Mouse (Mus musculus) heart, adult 2 months (tissue): Measurements from ENCODE around the gene Inpp5k. TPM values are rescaled to one million over a fixed set of nuclear protein-coding genes. Genes with fewer than 3 reads are reported as not detected.

Source experiments
- DNase-seq, 2 experiments: peaks; one replicate each; pipeline ENCODE4 v3.0.0; 2021
- H3K27ac ChIP-seq: fragments of 200-600 bp; 2 replicates; pipeline ENCODE4 v1.8.1; 2022
- H3K27me3 ChIP-seq: fragments of 200-500 bp; 2 replicates; pipeline ENCODE4 v1.6.1; 2012; ENCODE audit warnings: mild to moderate bottlenecking, low read length, inconsistent platforms, mixed read lengths; ENCODE audit not compliant: control insufficient read depth, insufficient read depth
- H3K36me3 ChIP-seq: fragments of 200-500 bp; 2 replicates; pipeline ENCODE4 v1.6.1; 2012; ENCODE audit warnings: low read length, inconsistent platforms; ENCODE audit not compliant: control insufficient read depth, insufficient read depth
- H3K4me1 ChIP-seq: fragments of 200-500 bp; 2 replicates; pipeline ENCODE4 v1.6.1; 2011; ENCODE audit warnings: low read length; ENCODE audit not compliant: control insufficient read depth, insufficient read depth
- H3K4me3 ChIP-seq: fragments of 200-600 bp; 2 replicates; pipeline ENCODE4 v1.8.1; 2022
- H3K79me2 ChIP-seq: fragments of 200-500 bp; replicated peaks from 2 replicates; pipeline ENCODE4 v1.6.1; 2012; ENCODE audit warnings: mild to moderate bottlenecking, inconsistent platforms, low read length, moderate library complexity, mixed read lengths; ENCODE audit not compliant: control insufficient read depth, insufficient read depth
- H3K9ac ChIP-seq: fragments of 200-500 bp; 2 replicates; pipeline ENCODE4 v1.6.1; 2012; ENCODE audit warnings: low read depth, mild to moderate bottlenecking, control low read depth, inconsistent platforms, low read length, mixed read lengths
- CTCF ChIP-seq: fragments of 200-600 bp; IDR thresholded peaks from 2 replicates; pipeline ENCODE4 v1.8.1; 2022; ENCODE audit warnings: antibody characterized with exemption, mild to moderate bottlenecking, moderate library complexity
- EP300 ChIP-seq: fragments of 200-500 bp; IDR thresholded peaks from 2 replicates; pipeline ENCODE4 v1.6.1; 2011; ENCODE audit warnings: low read depth, low read length, control low read depth; ENCODE audit not compliant: insufficient read depth
- POLR2A ChIP-seq: fragments of 200-500 bp; IDR thresholded peaks from 2 replicates; pipeline ENCODE4 v1.6.1; 2011; ENCODE audit warnings: mild to moderate bottlenecking, low read depth, low read length, control low read depth; ENCODE audit not compliant: insufficient read depth
- WGBS: fragments of 180-500 bp; shearing (Covaris S2); methylation state at CpG from one replicate; pipeline ENCODE4 v1.1.7; 2018; 5-methylcytosine and 5-hydroxymethylcytosine counted together
- intact Hi-C: fragments of 180-260 bp; cut with DNase I; formaldehyde crosslinking; loops from one replicate; pipeline ENCODE4 v1.15.1; 2025
- polyA plus RNA-seq: library from polyadenylated mRNA; depleted of rRNA; stranded (reverse); fragments of >200 nt; gene quantifications from 2 replicates; pipeline ENCODE4 v1.2.3, GENCODE M21; 2012
- total RNA-seq, 2 experiments: library from RNA; stranded (reverse); gene quantifications; 2 replicates each; pipeline ENCODE4 v1.2.3; 2021

The Inpp5k gene
- total and polyA plus RNA-seq, 3 experiments: 24.5 to 42.8 (median 30.2) TPM

- no peak for TF ChIP-seq CTCF
- TF ChIP-seq POLR2A: no peak
- no peak for TF ChIP-seq EP300
- Histone ChIP-seq H3K79me2 (no peaks in the 10 kb centered on the region; the same call in 1 of the 2 replicates), H3K4me3 (no peak overlapping the region), H3K27me3 (no peaks in the 10 kb centered on the region), H3K27ac (peak overlapping the region; percentile 62; the same call in 1 of the 2 replicates), H3K36me3 (peaks cover 15% of the 10 kb centered on the region), H3K9ac (no peak overlapping the region), H3K4me1 (peaks cover 23% of the 10 kb centered on the region)
- DNase-seq: no peak
- intact Hi-C loops: no loop called here
- WGBS: 89% methylated on average over 5 of the region's 5 CpGs
Observed at GRCm38 (mm10) chr11:75632921-75633320, 2.1 kb downstream of the Inpp5k start.

- Histone ChIP-seq H3K9ac (no peak overlapping the region), H3K27me3 (no peaks in the 10 kb centered on the region), H3K4me3 (peak overlapping the region; percentile 6; the same call in 1 of the 2 replicates), H3K79me2 (no peaks in the 10 kb centered on the region; the same call in 1 of the 2 replicates), H3K36me3 (peaks cover 15% of the 10 kb centered on the region), H3K27ac (peak overlapping the region; percentile 74), H3K4me1 (peaks cover 23% of the 10 kb centered on the region)
- intact Hi-C loops: loop anchor here (1.0 to 2.0 kb wide), 2 partner anchors 12 to 44 kb away; partner anchors contain the start of gene Crk
- 32% methylated on average over 3 of the region's 3 CpGs for WGBS
- TF ChIP-seq CTCF: no peak
- no peak for TF ChIP-seq POLR2A
- TF ChIP-seq EP300: no peak
- peak in 1 of 2 experiments; percentile 37 for DNase-seq
Observed at GRCm38 (mm10) chr11:75634801-75635200, 4.0 kb downstream of the Inpp5k start.

DNA sequence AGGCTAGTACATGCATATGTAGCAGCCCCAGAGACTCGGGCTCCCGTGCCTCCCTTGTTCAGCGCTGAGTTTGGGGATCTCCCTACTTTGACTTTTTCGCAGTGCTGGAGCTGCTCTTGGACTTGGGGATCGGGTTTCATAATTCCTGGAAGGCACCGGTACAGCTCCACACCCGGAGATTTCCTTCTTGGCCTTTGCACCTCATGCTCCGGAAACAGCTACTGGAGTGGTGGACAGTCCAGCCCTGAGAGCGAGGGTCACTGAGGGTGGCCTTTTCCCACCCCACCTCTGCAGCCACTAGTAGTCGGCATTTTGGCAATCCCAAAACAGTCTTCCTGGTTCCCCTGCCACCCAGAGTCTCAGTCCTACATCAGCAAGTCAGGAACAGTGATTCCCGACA is 4.5 kb downstream of the Inpp5k start:
- H3K36me3 ChIP-seq: peaks cover 15% of the 10 kb centered on the region
- peak; percentile 56 to 63 for DNase-seq
- intact Hi-C loops: loop anchor here (1.0 to 2.0 kb wide), 2 partner anchors 12 to 43 kb away; partner anchors contain the start of gene Crk
- no peaks in the 10 kb centered on the region for H3K27me3 ChIP-seq
- peak overlapping the region; percentile 74 for H3K27ac ChIP-seq
- TF ChIP-seq EP300 (peak; percentile 71; the same call in 1 of the 2 replicates), POLR2A (no peak)
- H3K79me2 ChIP-seq: no peaks in the 10 kb centered on the region; the same call in 1 of the 2 replicates
- H3K4me1 ChIP-seq: peaks cover 23% of the 10 kb centered on the region
- no peak overlapping the region for H3K4me3 ChIP-seq
- H3K9ac ChIP-seq: 0 out of 2 replicates have a peak overlapping the region, but pooled peaks have one; percentile 22
- WGBS: 36% methylated on average over 11 of the region's 11 CpGs

- Histone ChIP-seq H3K36me3 (no peaks in the 10 kb centered on the region), H3K9ac (no peak overlapping the region), H3K4me1 (peaks cover 9% of the 10 kb centered on the region), H3K27me3 (no peaks in the 10 kb centered on the region), H3K79me2 (no peaks in the 10 kb centered on the region), H3K4me3 (no peak overlapping the region), H3K27ac (no peak overlapping the region)
- TF ChIP-seq CTCF: no peak
- no peak for TF ChIP-seq EP300
- no peak for TF ChIP-seq POLR2A
- 85% methylated on average over 5 of the region's 5 CpGs for WGBS
- intact Hi-C loops: no loop called here
- no peak for DNase-seq
Observed at GRCm38 (mm10) chr11:75643323-75643722, 12.5 kb downstream of the Inpp5k start.

- H3K4me1 ChIP-seq: peaks cover 17% of the 10 kb centered on the region
- DNase-seq: peak in 1 of 2 experiments; percentile 39
- no peak overlapping the region for H3K9ac ChIP-seq
- no peak for TF ChIP-seq EP300
- TF ChIP-seq CTCF: no peak
- intact Hi-C loops: no loop called here
- WGBS: 80% methylated on average over 9 of the region's 9 CpGs
- no peak overlapping the region for H3K27ac ChIP-seq
- H3K4me3 ChIP-seq: no peak overlapping the region
- peaks cover 2% of the 10 kb centered on the region; the same call in 1 of the 2 replicates for H3K36me3 ChIP-seq
- no peaks in the 10 kb centered on the region for H3K27me3 ChIP-seq
- no peaks in the 10 kb centered on the region for H3K79me2 ChIP-seq
Observed at GRCm38 (mm10) chr11:75644684-75645083, 13.9 kb downstream of the Inpp5k start.

DNA sequence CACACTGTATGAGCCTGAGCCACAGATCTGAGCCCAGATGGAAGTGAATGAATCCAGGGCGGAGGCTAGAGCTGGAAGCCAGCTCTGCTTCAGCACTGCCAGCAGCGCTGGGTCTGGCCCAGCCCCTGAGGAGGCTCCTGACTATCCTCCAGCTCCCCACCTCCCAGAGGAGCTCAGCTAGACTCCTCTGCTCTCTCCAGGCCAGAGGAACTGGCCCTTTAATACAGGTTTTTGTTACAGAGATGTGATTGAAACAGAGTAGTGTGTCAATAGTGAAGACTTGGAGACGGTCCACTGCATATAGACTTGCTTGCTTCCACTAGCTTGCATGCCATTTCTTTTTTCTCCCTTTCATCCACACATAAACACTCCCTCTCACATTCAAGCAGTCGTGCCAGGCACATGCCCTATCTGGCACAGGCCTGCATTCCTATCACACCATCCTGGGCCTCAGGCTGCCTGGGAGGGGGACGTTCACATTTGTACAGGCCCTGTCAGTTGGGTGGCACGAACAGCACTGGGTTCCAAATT is 17.0 kb downstream of the Inpp5k start:
- Histone ChIP-seq H3K4me3 (no peak overlapping the region), H3K27ac (peak overlapping the region; percentile 98), H3K9ac (no peak overlapping the region), H3K27me3 (no peaks in the 10 kb centered on the region), H3K36me3 (peaks cover 2% of the 10 kb centered on the region; the same call in 1 of the 2 replicates), H3K4me1 (peaks cover 27% of the 10 kb centered on the region), H3K79me2 (no peaks in the 10 kb centered on the region)
- TF ChIP-seq EP300 (peak; percentile 20; the same call in 1 of the 2 replicates), CTCF (no peak), POLR2A (peak; percentile 28; the same call in 1 of the 2 replicates)
- 31% methylated on average over 6 of the region's 6 CpGs for WGBS
- intact Hi-C loops: loop anchor here (1.0 kb wide), 1 partner anchor 12 kb away; no protein-coding TSS in a partner anchor
- peak; percentile 70 to 79 for DNase-seq
